Mouse (Mus musculus) heart, adult 2 months (tissue): Measurements from ENCODE around the gene Nt5c3b. TPM values are rescaled to one million over a fixed set of nuclear protein-coding genes. Genes with fewer than 3 reads are reported as not detected.
A peak's percentile ranks its signal among the peaks of the same experiment; 100 is the strongest.

ENCODE experiments used
- DNase-seq, 2 experiments: peaks; one replicate each; pipeline ENCODE4 v3.0.0; 2021
- H3K27ac ChIP-seq: fragments of 200-600 bp; 2 replicates; pipeline ENCODE4 v1.8.1; 2022
- H3K27me3 ChIP-seq: fragments of 200-500 bp; 2 replicates; pipeline ENCODE4 v1.6.1; 2012; ENCODE audit warnings: mild to moderate bottlenecking, low read length, inconsistent platforms, mixed read lengths; ENCODE audit not compliant: control insufficient read depth, insufficient read depth
- H3K36me3 ChIP-seq: fragments of 200-500 bp; 2 replicates; pipeline ENCODE4 v1.6.1; 2012; ENCODE audit warnings: low read length, inconsistent platforms; ENCODE audit not compliant: control insufficient read depth, insufficient read depth
- H3K4me1 ChIP-seq: fragments of 200-500 bp; 2 replicates; pipeline ENCODE4 v1.6.1; 2011; ENCODE audit warnings: low read length; ENCODE audit not compliant: control insufficient read depth, insufficient read depth
- H3K4me3 ChIP-seq: fragments of 200-600 bp; 2 replicates; pipeline ENCODE4 v1.8.1; 2022
- H3K79me2 ChIP-seq: fragments of 200-500 bp; replicated peaks from 2 replicates; pipeline ENCODE4 v1.6.1; 2012; ENCODE audit warnings: mild to moderate bottlenecking, inconsistent platforms, low read length, moderate library complexity, mixed read lengths; ENCODE audit not compliant: control insufficient read depth, insufficient read depth
- H3K9ac ChIP-seq: fragments of 200-500 bp; 2 replicates; pipeline ENCODE4 v1.6.1; 2012; ENCODE audit warnings: low read depth, mild to moderate bottlenecking, control low read depth, inconsistent platforms, low read length, mixed read lengths
- CTCF ChIP-seq: fragments of 200-600 bp; IDR thresholded peaks from 2 replicates; pipeline ENCODE4 v1.8.1; 2022; ENCODE audit warnings: antibody characterized with exemption, mild to moderate bottlenecking, moderate library complexity
- EP300 ChIP-seq: fragments of 200-500 bp; IDR thresholded peaks from 2 replicates; pipeline ENCODE4 v1.6.1; 2011; ENCODE audit warnings: low read depth, low read length, control low read depth; ENCODE audit not compliant: insufficient read depth
- POLR2A ChIP-seq: fragments of 200-500 bp; IDR thresholded peaks from 2 replicates; pipeline ENCODE4 v1.6.1; 2011; ENCODE audit warnings: mild to moderate bottlenecking, low read depth, low read length, control low read depth; ENCODE audit not compliant: insufficient read depth
- WGBS: fragments of 180-500 bp; shearing (Covaris S2); methylation state at CpG from one replicate; pipeline ENCODE4 v1.1.7; 2018; 5-methylcytosine and 5-hydroxymethylcytosine counted together
- intact Hi-C: fragments of 180-260 bp; cut with DNase I; formaldehyde crosslinking; loops from one replicate; pipeline ENCODE4 v1.15.1; 2025
- polyA plus RNA-seq: library from polyadenylated mRNA; depleted of rRNA; stranded (reverse); fragments of >200 nt; gene quantifications from 2 replicates; pipeline ENCODE4 v1.2.3, GENCODE M21; 2012
- total RNA-seq, 2 experiments: library from RNA; stranded (reverse); gene quantifications; 2 replicates each; pipeline ENCODE4 v1.2.3; 2021

Nt5c3b gene
- total and polyA plus RNA-seq, 3 experiments = 23.5 to 44.0 (median 24.1) TPM

- 43% methylated on average over 9 of the region's 9 CpGs for WGBS
- peak overlapping the region; percentile 54 for H3K27ac ChIP-seq
- no peak overlapping the region for H3K4me3 ChIP-seq
- TF ChIP-seq EP300 (peak; percentile 45; the same call in 1 of the 2 replicates), CTCF (no peak)
- intact Hi-C loops = loop anchor here (5.0 to 10.0 kb wide), 2 partner anchors 565 to 663 kb away; no protein-coding TSS in a partner anchor
- H3K79me2 ChIP-seq = no peaks in the 10 kb centered on the region
- no peak for DNase-seq
- H3K36me3 ChIP-seq = peaks cover 7% of the 10 kb centered on the region
- H3K4me1 ChIP-seq = peaks cover 35% of the 10 kb centered on the region
- no peak overlapping the region for H3K9ac ChIP-seq
- H3K27me3 ChIP-seq = no peaks in the 10 kb centered on the region
Measured at GRCm38 (mm10) chr11:100399320-100399719, 42.3 kb downstream of the Nt5c3b start.

DNA sequence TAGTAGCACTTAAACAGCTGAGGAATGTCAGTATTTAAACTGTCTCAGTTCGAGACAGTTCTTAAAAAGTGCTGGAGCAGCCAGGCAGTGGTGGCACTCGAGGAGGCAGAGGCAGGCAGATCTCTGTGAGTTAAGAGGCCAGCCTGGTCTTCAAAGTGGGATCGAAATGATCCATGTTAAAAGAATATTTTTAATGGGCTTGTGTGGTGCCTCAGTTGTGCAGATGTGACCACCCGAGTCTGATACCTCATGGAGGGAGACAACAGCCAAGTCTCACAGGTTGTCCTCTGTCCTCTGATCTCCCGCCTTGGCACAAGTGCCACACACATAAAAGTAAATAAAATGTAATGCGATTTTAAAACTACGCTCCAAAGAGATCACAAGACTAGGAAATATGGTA, 43.1 kb downstream of the Nt5c3b start:
- TF ChIP-seq EP300 (no peak), POLR2A (no peak), CTCF (no peak)
- H3K4me3 ChIP-seq = no peak overlapping the region
- intact Hi-C loops = loop anchor here (5.0 to 10.0 kb wide), 2 partner anchors 566 to 664 kb away; no protein-coding TSS in a partner anchor
- no peak overlapping the region for H3K9ac ChIP-seq
- H3K4me1 ChIP-seq = peaks cover 34% of the 10 kb centered on the region
- H3K79me2 ChIP-seq = no peaks in the 10 kb centered on the region
- H3K27ac ChIP-seq = peak overlapping the region; percentile 80
- no peaks in the 10 kb centered on the region for H3K27me3 ChIP-seq
- H3K36me3 ChIP-seq = peaks cover 11% of the 10 kb centered on the region
- no peak for DNase-seq
- 93% methylated on average over 7 of the region's 7 CpGs for WGBS

DNA sequence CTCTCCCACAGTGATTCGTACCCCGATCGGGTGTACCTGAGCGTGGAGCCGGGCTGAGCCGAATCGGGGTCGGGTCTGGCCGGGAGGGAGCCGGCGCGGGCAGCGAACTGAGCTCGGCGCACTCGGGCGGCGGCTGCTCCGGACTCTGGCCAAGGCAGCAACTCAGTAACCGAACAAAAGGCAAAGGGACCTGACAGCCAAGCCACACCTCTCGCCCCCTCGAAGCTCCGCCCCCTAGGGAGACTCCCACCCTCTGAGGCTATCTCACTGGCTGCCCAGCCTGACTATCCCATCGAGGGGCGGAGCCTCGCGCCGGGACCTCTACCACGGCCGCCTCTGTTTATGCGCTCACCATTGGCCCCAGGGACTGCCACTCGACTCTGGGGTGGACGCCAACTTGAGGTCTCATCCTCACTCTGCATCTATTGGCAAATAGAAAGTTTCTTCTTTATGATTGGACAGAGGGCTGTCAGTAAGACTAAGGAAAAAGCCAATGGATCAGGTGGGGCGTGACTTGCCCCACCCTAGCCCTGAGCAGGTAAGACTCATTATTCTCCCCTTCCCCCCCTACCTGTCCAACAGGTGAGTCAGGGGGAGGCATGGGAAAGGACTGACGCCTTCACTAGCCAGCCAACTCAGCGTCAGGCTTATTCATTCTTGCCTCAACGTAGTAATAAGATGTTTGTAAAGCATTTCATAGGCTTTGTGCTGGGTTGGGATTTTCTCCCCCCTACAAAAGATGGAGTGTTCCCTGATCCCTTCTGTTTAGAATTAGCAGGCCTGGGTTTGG, 43.8 kb downstream of the Nt5c3b start, which contains the start of gene Jup:
Gene Jup (minus strand): TSS at position 164 of the 790 bp plus-strand sequence.
- Histone ChIP-seq H3K36me3 (peaks cover 17% of the 10 kb centered on the region), H3K4me1 (peaks cover 36% of the 10 kb centered on the region), H3K27me3 (no peaks in the 10 kb centered on the region), H3K4me3 (peak within 1 kb of the TSS; percentile 100), H3K79me2 (peaks cover 2% of the 10 kb centered on the region; the same call in 1 of the 2 replicates), H3K27ac (peak within 1 kb of the TSS; percentile 98), H3K9ac (peak within 1 kb of the TSS; percentile 95)
- TF ChIP-seq CTCF (no peak), POLR2A (peak; percentile 99)
- WGBS = 2% methylated on average over 37 of the region's 37 CpGs
- intact Hi-C loops = loop anchor here (5.0 to 10.0 kb wide), 2 partner anchors 567 to 665 kb away; no protein-coding TSS in a partner anchor
- DNase-seq = peak; percentile 99 to 100

DNA sequence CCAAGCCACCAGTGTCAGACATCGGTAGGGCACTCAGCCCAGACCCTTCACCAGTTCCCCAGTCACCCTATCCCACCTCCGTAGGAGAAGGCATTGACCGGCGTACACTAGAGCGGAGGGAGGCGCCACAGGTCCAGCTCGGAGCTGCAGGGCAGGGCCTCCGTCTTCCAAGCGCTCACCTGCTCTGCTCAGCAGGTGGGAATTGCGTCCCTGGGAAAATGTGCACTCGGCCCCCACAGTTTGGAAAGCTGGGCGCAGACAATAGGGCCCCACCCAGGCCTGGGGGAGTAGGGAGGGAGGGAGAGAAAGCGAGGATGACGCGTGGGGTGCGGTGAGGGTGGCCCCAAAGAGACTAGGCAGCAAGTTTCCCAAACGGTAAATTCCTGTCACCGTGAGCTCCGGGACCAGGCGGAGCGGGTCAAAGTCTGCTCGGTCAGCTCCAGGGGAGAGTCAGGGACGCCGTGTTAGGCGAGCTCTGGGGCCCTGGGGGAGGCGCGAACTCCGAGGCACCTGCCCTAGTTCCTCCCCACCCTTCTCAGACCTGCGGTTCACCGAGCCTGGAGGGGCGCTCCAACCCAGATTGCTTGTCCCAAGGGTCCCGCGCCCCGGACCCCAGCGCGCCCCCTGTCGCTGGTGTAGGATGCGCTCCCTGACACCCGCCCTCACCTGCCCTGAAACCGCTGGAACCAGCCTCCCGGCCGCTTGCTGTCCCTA, 44.6 kb downstream of the Nt5c3b start:
- peaks cover 39% of the 10 kb centered on the region for H3K4me1 ChIP-seq
- H3K9ac ChIP-seq = peak overlapping the region; percentile 95
- H3K27ac ChIP-seq = peak overlapping the region; percentile 98
- H3K36me3 ChIP-seq = peaks cover 20% of the 10 kb centered on the region
- H3K4me3 ChIP-seq = peak overlapping the region; percentile 100
- peaks cover 2% of the 10 kb centered on the region; the same call in 1 of the 2 replicates for H3K79me2 ChIP-seq
- no peaks in the 10 kb centered on the region for H3K27me3 ChIP-seq
- peak; percentile 70 to 76 for DNase-seq
- under 1% methylated on average over 42 of the region's 42 CpGs for WGBS
- intact Hi-C loops = loop anchor here (5.0 to 10.0 kb wide), 2 partner anchors 568 to 665 kb away; no protein-coding TSS in a partner anchor
- TF ChIP-seq CTCF (peak; percentile 76), POLR2A (no peak; the same call in 1 of the 2 replicates)

GRCm38 (mm10) chr11:100395861-100396631, 45.6 kb downstream of the Nt5c3b start:
- peaks cover 25% of the 10 kb centered on the region for H3K36me3 ChIP-seq
- peaks cover 42% of the 10 kb centered on the region for H3K4me1 ChIP-seq
- WGBS = 8% methylated on average over 17 of the region's 17 CpGs
- TF ChIP-seq EP300 = peak; percentile 50; the same call in 1 of the 2 replicates
- TF ChIP-seq POLR2A = peak; percentile 50
- TF ChIP-seq CTCF = 0 out of 2 replicates have a peak, but pooled peaks have one; percentile 6
- no peaks in the 10 kb centered on the region for H3K27me3 ChIP-seq
- H3K27ac ChIP-seq = peak overlapping the region; percentile 98
- peak overlapping the region; percentile 95 for H3K9ac ChIP-seq
- intact Hi-C loops = loop anchor here (5.0 to 10.0 kb wide), 2 partner anchors 569 to 666 kb away; no protein-coding TSS in a partner anchor
- peak overlapping the region; percentile 100 for H3K4me3 ChIP-seq
- DNase-seq = peak; percentile 69 to 71
- H3K79me2 ChIP-seq = peaks cover 2% of the 10 kb centered on the region; the same call in 1 of the 2 replicates
